ENCODE assay signal across 20 mouse cellular contexts in genomic region chr11:56338511-56338910, GRCm38 (mm10).
DNase-seq lines count a peak whose midpoint lies in the region; ATAC-seq and TF ChIP-seq lines count a peak whose summit lies in the region.
"Had no signal": no experiment of that assay in that cellular context is flagged by ENCODE, and none has a peak within 500 bp of the region (broad histone marks: within the 10 kb centered on the region; RNA-seq: fewer than 3 reads in every experiment).

No protein-coding gene starts in this region.

- no peak for TF ChIP-seq POLR2A in brain, embryonic 14.5 days (IDR thresholded peaks at IDR 0.05; ENCODE audit: borderline replicate concordance, extremely low read depth, insufficient read depth, insufficient read length, poor library complexity, severe bottlenecking)

- no peak for ATAC-seq in activated CD4-positive, CD25-positive, alpha-beta regulatory T cell, adult 4 months
- ATAC-seq: CD4-positive, CD25-positive, alpha-beta regulatory T cell, adult 4 months; Patski had no signal

- no peak for TF ChIP-seq CTCF in brain, embryonic 14.5 days (IDR thresholded peaks at IDR 0.05; ENCODE audit: borderline replicate concordance, extremely low read depth, insufficient read depth, insufficient read length)

- DNase-seq in brain, embryonic 14.5 days (ENCODE audit: low read depth) = peak; percentile 17
- peak; percentile 54 for DNase-seq in retina, embryonic 14.5 days (ENCODE audit: low spot score)
- DNase-seq in retina, postnatal 1 day = peak; percentile 75
- DNase-seq in heart, adult 9 months (ENCODE audit: low spot score in 2 of 2) = no peak
- no peak for DNase-seq in layer of hippocampus, adult 11-12 months (ENCODE audit: low spot score)
- DNase-seq: adrenal gland, adult 2 months; adrenal gland, adult 8-10 months; adrenal gland, postnatal 10 days; adrenal gland, postnatal 14 days; adrenal gland, postnatal 25 days; adrenal gland, postnatal 36 days; B cell, adult 2 months; cerebellum, adult 11 months; cerebellum, adult 11-12 months; cerebellum, adult 18-20 months; cerebellum, adult 2 months; cerebellum, adult 8-10 months had no signal

Comparison
In these comparisons a context has a peak if more than half of its experiments do, and no peak if none do; other contexts are left out.
1. DNase-seq: peak in brain, embryonic 14.5 days (single experiment), retina, embryonic 14.5 days (single experiment) and retina, postnatal 1 day (single experiment); none in heart, adult 9 months (0 of 2) and layer of hippocampus, adult 11-12 months (single experiment).